In the genomic region with DNA sequence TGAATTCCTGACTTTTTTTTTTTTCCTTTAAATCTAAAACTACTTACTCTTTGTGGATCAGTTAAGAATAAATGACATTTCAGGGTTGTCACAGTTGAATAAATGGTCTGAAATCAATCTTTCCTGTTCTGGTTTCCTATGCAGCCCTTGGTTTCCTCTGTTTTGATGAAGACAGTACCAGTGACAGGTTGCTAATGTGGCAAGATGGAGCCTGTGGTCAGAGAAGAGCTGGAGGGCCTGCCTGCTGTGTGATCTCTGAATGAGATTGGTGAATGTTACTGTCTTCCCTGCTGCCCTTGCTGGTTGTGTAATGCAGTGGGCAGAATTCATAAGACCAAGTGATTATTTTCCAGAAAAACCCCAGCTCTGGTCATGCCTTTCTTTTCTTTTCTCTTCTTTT, we compare ENCODE assay signal across 16 mouse cellular contexts.
"Had no signal": no experiment of that assay in that cellular context is flagged by ENCODE, and none has a peak within 500 bp of the region (broad histone marks: within the 10 kb centered on the region; RNA-seq: fewer than 3 reads in every experiment).

No protein-coding gene starts in this region.

- H3K27me3 ChIP-seq: kidney, embryonic 15.5 days; liver, embryonic 13.5 days had no signal

- H3K4me3 ChIP-seq: kidney, embryonic 15.5 days; left cerebral cortex, adult 2 months; liver, embryonic 13.5 days; megakaryocyte, embryonic 14.5 days; midbrain, embryonic 12.5 days had no signal

- H3K27ac ChIP-seq: kidney, embryonic 15.5 days; left cerebral cortex, adult 2 months; liver, embryonic 13.5 days; stomach, postnatal 0 days had no signal

- H3K4me1 ChIP-seq: kidney, embryonic 15.5 days; liver, embryonic 13.5 days had no signal

- H3K36me3 ChIP-seq: kidney, embryonic 15.5 days; liver, embryonic 13.5 days; midbrain, embryonic 12.5 days had no signal

- H3K4me2 ChIP-seq: kidney, embryonic 15.5 days; liver, embryonic 13.5 days had no signal

- H3K9ac ChIP-seq: kidney, embryonic 15.5 days; liver, embryonic 13.5 days; midbrain, embryonic 12.5 days had no signal

- H3K9me3 ChIP-seq: kidney, embryonic 15.5 days; liver, embryonic 13.5 days; megakaryocyte, embryonic 14.5 days; midbrain, embryonic 12.5 days had no signal

- DNase-seq: kidney, adult 11 months; kidney, adult 8-10 months; kidney, postnatal 14 days; layer of hippocampus, postnatal 36 days; liver, embryonic 13.5 days; lung, adult 2 months; lung, postnatal 14 days; lung, postnatal 4 days; thymus, adult 2 months; thymus, postnatal 14 days; thymus, postnatal 4 days had no signal
